Mouse (Mus musculus) stomach, embryonic 16.5 days (tissue): ENCODE results near the gene Jsrp1. TPM values are rescaled to one million over a fixed set of nuclear protein-coding genes. Genes with fewer than 3 reads are reported as not detected.

Experiments used
- ATAC-seq: fragments of 200-750 bp; cut with Nextera tagmentation; 2 replicates; pipeline ENCODE4 v1.8.0; 2017; ENCODE audit warnings: moderate number of reproducible peaks, moderate TSS enrichment; ENCODE audit not compliant: insufficient read depth, low FRiP score
- H3K27ac ChIP-seq: fragments of 300-500 bp; sonication (generic); 2 replicates; pipeline ENCODE4 v1.5.1; 2014; ENCODE audit warnings: low read length
- H3K27me3 ChIP-seq: fragments of 300-500 bp; sonication (generic); 2 replicates; pipeline ENCODE4 v1.6.1; 2014; ENCODE audit warnings: low read length, control low read depth, mixed read lengths; ENCODE audit not compliant: control insufficient read depth, insufficient read depth
- H3K36me3 ChIP-seq: fragments of 300-500 bp; sonication (generic); 2 replicates; pipeline ENCODE4 v1.6.1; 2014; ENCODE audit warnings: low read length; ENCODE audit not compliant: control insufficient read depth, insufficient read depth
- H3K4me1 ChIP-seq: fragments of 300-500 bp; sonication (generic); 2 replicates; pipeline ENCODE4 v1.6.1; 2014; ENCODE audit warnings: low read length, control low read depth, mixed read lengths; ENCODE audit not compliant: control insufficient read depth, insufficient read depth
- H3K4me2 ChIP-seq: fragments of 300-500 bp; sonication (generic); 2 replicates; pipeline ENCODE4 v1.6.1; 2014; ENCODE audit warnings: low read depth, low read length, mixed read lengths
- H3K4me3 ChIP-seq: fragments of 300-500 bp; sonication (generic); replicated peaks from 2 replicates; pipeline ENCODE4 v1.5.1; 2014; ENCODE audit warnings: mild to moderate bottlenecking, low read length
- H3K9ac ChIP-seq: fragments of 300-500 bp; sonication (generic); 2 replicates; pipeline ENCODE4 v1.6.1; 2014; ENCODE audit warnings: low read length
- H3K9me3 ChIP-seq: fragments of 300-500 bp; sonication (generic); replicated peaks from 2 replicates; pipeline ENCODE4 v1.6.1; 2016; ENCODE audit warnings: low read length, control low read depth; ENCODE audit not compliant: control insufficient read depth
- WGBS: fragments of 180-500 bp; shearing (Covaris S2); extraction: QIAGEN DNeasy Blood & Tissue Kit; methylation state at CpG from one replicate; pipeline ENCODE4 v1.1.7; 2014; 5-methylcytosine and 5-hydroxymethylcytosine counted together
- polyA plus RNA-seq: library from polyadenylated mRNA; unstranded; fragments of >200 nt; fragmentation: Nextera tagmentation; extraction: Ambion mirVana; gene quantifications from 2 replicates; pipeline ENCODE4 v1.2.1, GENCODE M21; 2015

The Jsrp1 gene
- polyA plus RNA-seq, 1 experiment from 2014 or later: 8.4 TPM

GRCm38 (mm10) chr10:80779565-80779964 lies 33.7 kb downstream of the Jsrp1 start:
- no peak overlapping the region for H3K27ac ChIP-seq
- H3K27me3 ChIP-seq: no peaks in the 10 kb centered on the region
- H3K36me3 ChIP-seq: peaks cover 48% of the 10 kb centered on the region
- no peak overlapping the region for H3K4me2 ChIP-seq
- no peak overlapping the region for H3K9ac ChIP-seq
- no peaks in the 10 kb centered on the region for H3K9me3 ChIP-seq
- no peak for ATAC-seq
- H3K4me1 ChIP-seq: no peaks in the 10 kb centered on the region
- no peak overlapping the region for H3K4me3 ChIP-seq

GRCm38 (mm10) chr10:80777123-80777522 lies 36.2 kb downstream of the Jsrp1 start:
- H3K27ac ChIP-seq: no peak overlapping the region
- no peak for ATAC-seq
- H3K27me3 ChIP-seq: no peaks in the 10 kb centered on the region
- H3K4me1 ChIP-seq: peaks cover 7% of the 10 kb centered on the region
- no peaks in the 10 kb centered on the region for H3K9me3 ChIP-seq
- H3K36me3 ChIP-seq: peaks cover 44% of the 10 kb centered on the region
- WGBS: 90% methylated on average over 5 of the region's 5 CpGs
- H3K9ac ChIP-seq: no peak overlapping the region
- H3K4me3 ChIP-seq: no peak overlapping the region
- H3K4me2 ChIP-seq: no peak overlapping the region

GRCm38 (mm10) chr10:80776358-80776869 lies 36.9 kb downstream of the Jsrp1 start:
- Histone ChIP-seq H3K4me1 (peaks cover 7% of the 10 kb centered on the region), H3K9ac (no peak overlapping the region), H3K27me3 (no peaks in the 10 kb centered on the region), H3K36me3 (peaks cover 44% of the 10 kb centered on the region), H3K4me2 (no peak overlapping the region), H3K9me3 (no peaks in the 10 kb centered on the region), H3K4me3 (no peak overlapping the region), H3K27ac (peak overlapping the region; percentile 70)
- ATAC-seq: peak; percentile 27; the same call in 1 of the 2 replicates
- WGBS: 79% methylated on average over 6 of the region's 6 CpGs

GRCm38 (mm10) chr10:80775731-80776130 lies 37.6 kb downstream of the Jsrp1 start:
- Histone ChIP-seq H3K27me3 (no peaks in the 10 kb centered on the region), H3K4me3 (no peak overlapping the region), H3K27ac (peak overlapping the region; percentile 70; the same call in 1 of the 2 replicates), H3K36me3 (peaks cover 39% of the 10 kb centered on the region), H3K9ac (no peak overlapping the region), H3K4me2 (no peak overlapping the region), H3K4me1 (peaks cover 7% of the 10 kb centered on the region), H3K9me3 (no peaks in the 10 kb centered on the region)
- 81% methylated on average over 4 of the region's 4 CpGs for WGBS
- no peak for ATAC-seq

GRCm38 (mm10) chr10:80774981-80775380 lies 38.3 kb downstream of the Jsrp1 start:
- 82% methylated on average over 4 of the region's 4 CpGs for WGBS
- Histone ChIP-seq H3K4me2 (no peak overlapping the region), H3K9ac (no peak overlapping the region), H3K36me3 (peaks cover 33% of the 10 kb centered on the region), H3K9me3 (no peaks in the 10 kb centered on the region), H3K27me3 (no peaks in the 10 kb centered on the region), H3K27ac (peak overlapping the region; percentile 80), H3K4me3 (no peak overlapping the region), H3K4me1 (peaks cover 7% of the 10 kb centered on the region)
- ATAC-seq: no peak

- H3K27ac ChIP-seq: peak overlapping the region; percentile 80
- ATAC-seq: peak; percentile 89
- WGBS: 31% methylated on average over 2 of the region's 2 CpGs
- H3K9ac ChIP-seq: 0 out of 2 replicates have a peak overlapping the region, but pooled peaks have one; percentile 4
- H3K27me3 ChIP-seq: no peaks in the 10 kb centered on the region
- peaks cover 7% of the 10 kb centered on the region for H3K4me1 ChIP-seq
- H3K36me3 ChIP-seq: peaks cover 28% of the 10 kb centered on the region
- no peaks in the 10 kb centered on the region for H3K9me3 ChIP-seq
- no peak overlapping the region for H3K4me3 ChIP-seq
- no peak overlapping the region for H3K4me2 ChIP-seq
These were observed 38.7 kb downstream of the Jsrp1 start for GRCm38 (mm10) chr10:80774549-80774948.

GRCm38 (mm10) chr10:80773816-80774215 lies 39.5 kb downstream of the Jsrp1 start:
- Histone ChIP-seq H3K9ac (peak overlapping the region; percentile 4; the same call in 1 of the 2 replicates), H3K4me3 (no peak overlapping the region), H3K9me3 (no peaks in the 10 kb centered on the region), H3K27ac (peak overlapping the region; percentile 80), H3K4me1 (peaks cover 7% of the 10 kb centered on the region), H3K36me3 (peaks cover 21% of the 10 kb centered on the region), H3K27me3 (no peaks in the 10 kb centered on the region), H3K4me2 (no peak overlapping the region)
- no peak for ATAC-seq
- 77% methylated on average over 5 of the region's 5 CpGs for WGBS

GRCm38 (mm10) chr10:80768365-80768764 lies 44.9 kb downstream of the Jsrp1 start:
- no peaks in the 10 kb centered on the region for H3K27me3 ChIP-seq
- H3K36me3 ChIP-seq: 0 out of 2 replicates have a peak, but pooled peaks cover 15% of the 10 kb centered on the region
- no peaks in the 10 kb centered on the region for H3K9me3 ChIP-seq

GRCm38 (mm10) chr10:80766161-80766815 lies 47.0 kb downstream of the Jsrp1 start:
- H3K4me1 ChIP-seq: peaks cover 9% of the 10 kb centered on the region
- H3K27me3 ChIP-seq: no peaks in the 10 kb centered on the region
- no peak overlapping the region for H3K9ac ChIP-seq
- no peak overlapping the region for H3K4me2 ChIP-seq
- H3K9me3 ChIP-seq: no peaks in the 10 kb centered on the region
- WGBS: 57% methylated on average over 10 of the region's 10 CpGs
- H3K36me3 ChIP-seq: 0 out of 2 replicates have a peak, but pooled peaks cover 15% of the 10 kb centered on the region
- H3K27ac ChIP-seq: peak overlapping the region; percentile 42
- peak; percentile 57; the same call in 1 of the 2 replicates for ATAC-seq
- H3K4me3 ChIP-seq: no peak overlapping the region

More at GRCm38 (mm10) chr10:80768365-80768764, 44.9 kb downstream of the Jsrp1 start:
- WGBS: 84% methylated on average over 6 of the region's 6 CpGs
- H3K9ac ChIP-seq: no peak overlapping the region
- no peak overlapping the region for H3K4me3 ChIP-seq
- peaks cover 3% of the 10 kb centered on the region; the same call in 1 of the 2 replicates for H3K4me1 ChIP-seq
- H3K4me2 ChIP-seq: no peak overlapping the region
- no peak overlapping the region for H3K27ac ChIP-seq
- ATAC-seq: no peak
